Mouse (Mus musculus): ENCODE data around the gene Cacnb2. TPM values are rescaled to one million over a fixed set of nuclear protein-coding genes. Genes with fewer than 3 reads are reported as not detected.

Gene Cacnb2
- polyA plus RNA-seq, 1 experiment: not detected

GRCm38 (mm10) chr2:14847188-14847587, 244.3 kb downstream of the Cacnb2 start:
- H3K4me3 ChIP-seq (ENCODE audit: insufficient read depth, low read depth, low read length): no peak overlapping the region
- H3K27ac ChIP-seq (replicated peaks; ENCODE audit: low read depth, low read length): no peak overlapping the region
- no peaks in the 10 kb centered on the region for H3K4me1 ChIP-seq (ENCODE audit: control insufficient read depth, insufficient read depth, insufficient read length, low read length)

- no peaks in the 10 kb centered on the region for H3K4me1 ChIP-seq (ENCODE audit: control insufficient read depth, insufficient read depth, insufficient read length, low read length)
- no peak overlapping the region for H3K4me3 ChIP-seq (ENCODE audit: insufficient read depth, low read depth, low read length)
- no peak overlapping the region for H3K27ac ChIP-seq (replicated peaks; ENCODE audit: low read depth, low read length)
Measured at GRCm38 (mm10) chr2:14850831-14851230, 247.9 kb downstream of the Cacnb2 start.

GRCm38 (mm10) chr2:14851383-14851782, 248.5 kb downstream of the Cacnb2 start:
- Histone ChIP-seq H3K4me1 (ENCODE audit: control insufficient read depth, insufficient read depth, insufficient read length, low read length) (no peaks in the 10 kb centered on the region), H3K27ac (replicated peaks; ENCODE audit: low read depth, low read length) (no peak overlapping the region), H3K4me3 (ENCODE audit: insufficient read depth, low read depth, low read length) (no peak overlapping the region)

GRCm38 (mm10) chr2:14854054-14854453, 251.2 kb downstream of the Cacnb2 start:
- no peak overlapping the region for H3K4me3 ChIP-seq (ENCODE audit: insufficient read depth, low read depth, low read length)
- no peak overlapping the region for H3K27ac ChIP-seq (replicated peaks; ENCODE audit: low read depth, low read length)
- H3K4me1 ChIP-seq (ENCODE audit: control insufficient read depth, insufficient read depth, insufficient read length, low read length): no peaks in the 10 kb centered on the region; the same call in 1 of the 2 replicates

- Histone ChIP-seq H3K4me1 (ENCODE audit: control insufficient read depth, insufficient read depth, insufficient read length, low read length) (no peaks in the 10 kb centered on the region; the same call in 1 of the 2 replicates), H3K27ac (replicated peaks; ENCODE audit: low read depth, low read length) (no peak overlapping the region), H3K4me3 (ENCODE audit: insufficient read depth, low read depth, low read length) (no peak overlapping the region)
Measured at GRCm38 (mm10) chr2:14858301-14858700, 255.4 kb downstream of the Cacnb2 start.

GRCm38 (mm10) chr2:14860350-14860749, 257.5 kb downstream of the Cacnb2 start:
- no peaks in the 10 kb centered on the region; the same call in 1 of the 2 replicates for H3K4me1 ChIP-seq (ENCODE audit: control insufficient read depth, insufficient read depth, insufficient read length, low read length)
- no peak overlapping the region for H3K27ac ChIP-seq (replicated peaks; ENCODE audit: low read depth, low read length)
- H3K4me3 ChIP-seq (ENCODE audit: insufficient read depth, low read depth, low read length): no peak overlapping the region

- Histone ChIP-seq H3K4me1 (ENCODE audit: control insufficient read depth, insufficient read depth, insufficient read length, low read length) (no peaks in the 10 kb centered on the region; the same call in 1 of the 2 replicates), H3K27ac (replicated peaks; ENCODE audit: low read depth, low read length) (no peak overlapping the region), H3K4me3 (ENCODE audit: insufficient read depth, low read depth, low read length) (no peak overlapping the region)
Measured at GRCm38 (mm10) chr2:14861613-14862012, 258.7 kb downstream of the Cacnb2 start.

GRCm38 (mm10) chr2:14862981-14863380, 260.1 kb downstream of the Cacnb2 start:
- Histone ChIP-seq H3K4me3 (ENCODE audit: insufficient read depth, low read depth, low read length) (no peak overlapping the region), H3K27ac (replicated peaks; ENCODE audit: low read depth, low read length) (no peak overlapping the region), H3K4me1 (ENCODE audit: control insufficient read depth, insufficient read depth, insufficient read length, low read length) (no peaks in the 10 kb centered on the region; the same call in 1 of the 2 replicates)

GRCm38 (mm10) chr2:14873116-14873515, 270.2 kb downstream of the Cacnb2 start:
- no peak overlapping the region for H3K4me3 ChIP-seq (ENCODE audit: insufficient read depth, low read depth, low read length)
- no peaks in the 10 kb centered on the region for H3K4me1 ChIP-seq (ENCODE audit: control insufficient read depth, insufficient read depth, insufficient read length, low read length)
- H3K27ac ChIP-seq (replicated peaks; ENCODE audit: low read depth, low read length): no peak overlapping the region

GRCm38 (mm10) chr2:14873701-14874181, 270.9 kb downstream of the Cacnb2 start:
- Histone ChIP-seq H3K4me3 (ENCODE audit: insufficient read depth, low read depth, low read length) (peak overlapping the region; percentile 11; the same call in 1 of the 2 replicates), H3K27ac (replicated peaks; ENCODE audit: low read depth, low read length) (no peak overlapping the region)

GRCm38 (mm10) chr2:14874281-14875037, 271.6 kb downstream of the Cacnb2 start:
- Histone ChIP-seq H3K4me3 (ENCODE audit: insufficient read depth, low read depth, low read length) (no peak overlapping the region), H3K27ac (replicated peaks; ENCODE audit: low read depth, low read length) (no peak overlapping the region)

More at GRCm38 (mm10) chr2:14873701-14874181, 270.9 kb downstream of the Cacnb2 start:
- no peaks in the 10 kb centered on the region for H3K4me1 ChIP-seq (ENCODE audit: control insufficient read depth, insufficient read depth, insufficient read length, low read length)

GRCm38 (mm10) chr2:14875121-14875520, 272.2 kb downstream of the Cacnb2 start:
- no peaks in the 10 kb centered on the region for H3K4me1 ChIP-seq (ENCODE audit: control insufficient read depth, insufficient read depth, insufficient read length, low read length)
- no peak overlapping the region for H3K27ac ChIP-seq (replicated peaks; ENCODE audit: low read depth, low read length)
- H3K4me3 ChIP-seq (ENCODE audit: insufficient read depth, low read depth, low read length): no peak overlapping the region

More at GRCm38 (mm10) chr2:14874281-14875037, 271.6 kb downstream of the Cacnb2 start:
- H3K4me1 ChIP-seq (ENCODE audit: control insufficient read depth, insufficient read depth, insufficient read length, low read length): no peaks in the 10 kb centered on the region

- H3K4me1 ChIP-seq (ENCODE audit: control insufficient read depth, insufficient read depth, insufficient read length, low read length): no peaks in the 10 kb centered on the region
- H3K27ac ChIP-seq (replicated peaks; ENCODE audit: low read depth, low read length): no peak overlapping the region
- H3K4me3 ChIP-seq (ENCODE audit: insufficient read depth, low read depth, low read length): no peak overlapping the region
Measured at GRCm38 (mm10) chr2:14875616-14876015, 272.7 kb downstream of the Cacnb2 start.

- Histone ChIP-seq H3K4me1 (ENCODE audit: control insufficient read depth, insufficient read depth, insufficient read length, low read length) (no peaks in the 10 kb centered on the region), H3K4me3 (ENCODE audit: insufficient read depth, low read depth, low read length) (no peak overlapping the region), H3K27ac (replicated peaks; ENCODE audit: low read depth, low read length) (no peak overlapping the region)
Measured at GRCm38 (mm10) chr2:14878953-14879352, 276.1 kb downstream of the Cacnb2 start.

GRCm38 (mm10) chr2:14883460-14883859, 280.6 kb downstream of the Cacnb2 start:
- no peaks in the 10 kb centered on the region for H3K4me1 ChIP-seq (ENCODE audit: control insufficient read depth, insufficient read depth, insufficient read length, low read length)
- no peak overlapping the region for H3K27ac ChIP-seq (replicated peaks; ENCODE audit: low read depth, low read length)
- H3K4me3 ChIP-seq (ENCODE audit: insufficient read depth, low read depth, low read length): no peak overlapping the region
